ENCODE assay signal across 8 mouse cellular contexts in genomic region chr4:100998145-100998544, GRCm38 (mm10). TPM values are rescaled to one million over a fixed set of nuclear protein-coding genes. Genes with fewer than 3 reads are reported as not detected.
A peak's percentile ranks its signal among the peaks of the same experiment; 100 is the strongest.
DNase-seq lines count a peak whose midpoint lies in the region; ATAC-seq and TF ChIP-seq lines count a peak whose summit lies in the region.

No protein-coding gene starts in this region.

- TF ChIP-seq RAD21 in MEL (IDR thresholded peaks at IDR 0.05; ENCODE audit: low read depth, low read length): peak; percentile 51

- no peak for TF ChIP-seq EP300 in MEL (IDR thresholded peaks at IDR 0.05; ENCODE audit: low read depth in 1 of 2, low read length in 2 of 2)

- H3K4me1 ChIP-seq in MEL (ENCODE audit: control insufficient read depth in 1 of 2, insufficient read depth in 2 of 2, low read length in 2 of 2): peaks cover 9 to 13% of the 10 kb centered on the region in 2 experiments
- peaks cover 24% of the 10 kb centered on the region for H3K4me1 ChIP-seq in midbrain, embryonic 14.5 days (ENCODE audit: control insufficient read depth, insufficient read depth, low read length)

- H3K27ac ChIP-seq in MEL (ENCODE audit: control insufficient read depth, low read depth, low read length): no peak overlapping the region
- H3K27ac ChIP-seq in midbrain, embryonic 14.5 days (replicated peaks; ENCODE audit: low read depth, low read length): no peak overlapping the region

- TF ChIP-seq CTCF in MEL (IDR thresholded peaks at IDR 0.05 in 2 of 3, conservative IDR thresholded peaks at IDR 0.05 in 1 of 3; ENCODE audit: control insufficient read depth in 1 of 3, insufficient read depth in 1 of 3, low read depth in 2 of 3, low read length in 3 of 3, poor library complexity in 1 of 3, severe bottlenecking in 1 of 3): peak; percentile 56 to 93 (median 80)

- no peak for ATAC-seq in midbrain, embryonic 14.5 days (ENCODE audit: low FRiP score, low TSS enrichment)

- peak overlapping the region; percentile 35 to 52 for H3K4me3 ChIP-seq in MEL (ENCODE audit: control insufficient read depth in 1 of 2, insufficient read depth in 1 of 2, low read depth in 2 of 2, low read length in 2 of 2)
- no peak overlapping the region for H3K4me3 ChIP-seq in midbrain, embryonic 14.5 days (replicated peaks; ENCODE audit: low read depth, low read length)

- peak; percentile 38 for DNase-seq in heart, adult 8-10 months (ENCODE audit: low spot score)
- DNase-seq in heart, postnatal 25 days (ENCODE audit: low spot score): no peak
- DNase-seq in MEL (ENCODE audit: low read depth, low spot score): peak; percentile 79
- DNase-seq in cerebellum, postnatal 36 days: peak; percentile 39 to 60
- peak; percentile 56 to 74 for DNase-seq in heart, postnatal 10 days
- DNase-seq in left cerebral cortex, postnatal 36 days (ENCODE audit: low spot score in 2 of 2): peak; percentile 41 to 48
- peak; percentile 91 for DNase-seq in midbrain, embryonic 14.5 days
- DNase-seq in thymus, postnatal 25 days: peak; percentile 33

- TF ChIP-seq POLR2A in MEL (IDR thresholded peaks at IDR 0.05; ENCODE audit: control insufficient read depth in 1 of 2, insufficient read depth in 1 of 2, low read depth in 1 of 2, low read length in 2 of 2, poor library complexity in 1 of 2): no peak

- peak overlapping the region; percentile 38 for H3K9ac ChIP-seq in MEL (ENCODE audit: control insufficient read depth, low read depth, low read length, poor library complexity, severe bottlenecking)
- no peak overlapping the region for H3K9ac ChIP-seq in midbrain, embryonic 14.5 days (replicated peaks; ENCODE audit: low read length)

- no peaks in the 10 kb centered on the region for H3K9me3 ChIP-seq in MEL (replicated peaks; ENCODE audit: insufficient read depth, low read length)
- H3K9me3 ChIP-seq in midbrain, embryonic 14.5 days (ENCODE audit: control insufficient read depth, low read length): no peaks in the 10 kb centered on the region

- H3K79me2 ChIP-seq in MEL (ENCODE audit: control insufficient read depth, insufficient read depth, low read length, poor library complexity): peaks cover 3% of the 10 kb centered on the region

- peaks cover 0 to 10% of the 10 kb centered on the region in 2 experiments; a peak in 2 of 4 replicates for H3K36me3 ChIP-seq in MEL (ENCODE audit: control insufficient read depth in 1 of 2, insufficient read depth in 2 of 2, low read length in 2 of 2)
- H3K36me3 ChIP-seq in midbrain, embryonic 14.5 days (ENCODE audit: control insufficient read depth, insufficient read depth, low read length): peaks cover 41% of the 10 kb centered on the region

- no peak overlapping the region for H3K4me2 ChIP-seq in midbrain, embryonic 14.5 days (ENCODE audit: low read length)

- WGBS in midbrain, embryonic 14.5 days: 17% methylated on average over 2 of the region's 2 CpGs

- no peaks in the 10 kb centered on the region for H3K27me3 ChIP-seq in MEL (ENCODE audit: control insufficient read depth in 1 of 2, insufficient read depth in 2 of 2, low read length in 2 of 2)
- H3K27me3 ChIP-seq in midbrain, embryonic 14.5 days (ENCODE audit: control insufficient read depth, insufficient read depth, low read length): no peaks in the 10 kb centered on the region

- intact Hi-C loops in heart, postnatal 25 days (cut with DNase I): loop anchor here (1.0 to 10.0 kb wide), 3 partner anchors 148 to 997 kb away; no protein-coding TSS in a partner anchor
- intact Hi-C loops in heart, postnatal 10 days (cut with DNase I): loop anchor here (1.0 kb wide), 1 partner anchor 148 kb away; no protein-coding TSS in a partner anchor
- intact Hi-C loops in left cerebral cortex, postnatal 36 days (cut with DNase I): loop anchor here (2.0 kb wide), 2 partner anchors 73 to 149 kb away; no protein-coding TSS in a partner anchor

TF ChIP-seq in MEL, 35 proteins besides CTCF, POLR2A, EP300 and RAD21:
- TF ChIP-seq ELF1 (IDR thresholded peaks at IDR 0.05; ENCODE audit: low read depth, low read length): peak; percentile 41; the same call in 1 of the 2 replicates
- TF ChIP-seq ZC3H11A (IDR thresholded peaks at IDR 0.05; ENCODE audit: low read depth, low read length): peak; percentile 41; the same call in 1 of the 2 replicates
- no peak for TF ChIP-seq MEF2A (IDR thresholded peaks at IDR 0.05; ENCODE audit: extremely low read depth, insufficient replicate concordance, low read depth, low read length, poor library complexity, severe bottlenecking)
- peak; percentile 70 for TF ChIP-seq SMC3 (IDR thresholded peaks at IDR 0.05; ENCODE audit: low read depth, low read length)
- no peak for TF ChIP-seq MAFK (IDR thresholded peaks at IDR 0.05; ENCODE audit: borderline replicate concordance, low read depth, low read length)
- 0 out of 2 replicates have a peak, but pooled peaks have one; percentile 8 for TF ChIP-seq GATA1 (IDR thresholded peaks at IDR 0.05; ENCODE audit: low read depth, low read length)
- TF ChIP-seq SIN3A (IDR thresholded peaks at IDR 0.05; ENCODE audit: low read length): 0 out of 2 replicates have a peak, but pooled peaks have one; percentile 38
- no peak for TF ChIP-seq MXI1 (IDR thresholded peaks at IDR 0.05; ENCODE audit: low read depth, low read length)

RNA-seq across cellular contexts. Expression of gene Gm10577, which starts 22.4 kb away (rescaled TPM):
- total RNA-seq in heart, adult 8-10 months (2022): not detected
- total RNA-seq in heart, postnatal 25 days (2021): not detected
- total RNA-seq in MEL (2012; rRNA removed): not detected in 2 replicates
- not detected for polyA plus RNA-seq in MEL (2012; ENCODE audit: insufficient read depth in 1 of 2, insufficient read length in 2 of 2, low read depth in 1 of 2, low replicate concordance in 2 of 2, missing spikeins in 1 of 2)
- total RNA-seq in heart, postnatal 10 days (2021): not detected
- total RNA-seq in left cerebral cortex, postnatal 36 days (2021): not detected
- polyA plus RNA-seq in midbrain, embryonic 14.5 days (2014; fragmentation: Nextera tagmentation; extraction: Ambion mirVana): not detected in 2 replicates
